Mouse (Mus musculus): ENCODE data around the gene Cfap58. TPM values are rescaled to one million over a fixed set of nuclear protein-coding genes. Genes with fewer than 3 reads are reported as not detected.

Gene Cfap58
- not detected for polyA plus RNA-seq (2014; fragmentation: Illumina TruSeq; extraction: RNeasy Lipid Tissue Mini Kit (QIAGEN cat#74804); ENCODE audit: low read depth, low replicate concordance)

DNA sequence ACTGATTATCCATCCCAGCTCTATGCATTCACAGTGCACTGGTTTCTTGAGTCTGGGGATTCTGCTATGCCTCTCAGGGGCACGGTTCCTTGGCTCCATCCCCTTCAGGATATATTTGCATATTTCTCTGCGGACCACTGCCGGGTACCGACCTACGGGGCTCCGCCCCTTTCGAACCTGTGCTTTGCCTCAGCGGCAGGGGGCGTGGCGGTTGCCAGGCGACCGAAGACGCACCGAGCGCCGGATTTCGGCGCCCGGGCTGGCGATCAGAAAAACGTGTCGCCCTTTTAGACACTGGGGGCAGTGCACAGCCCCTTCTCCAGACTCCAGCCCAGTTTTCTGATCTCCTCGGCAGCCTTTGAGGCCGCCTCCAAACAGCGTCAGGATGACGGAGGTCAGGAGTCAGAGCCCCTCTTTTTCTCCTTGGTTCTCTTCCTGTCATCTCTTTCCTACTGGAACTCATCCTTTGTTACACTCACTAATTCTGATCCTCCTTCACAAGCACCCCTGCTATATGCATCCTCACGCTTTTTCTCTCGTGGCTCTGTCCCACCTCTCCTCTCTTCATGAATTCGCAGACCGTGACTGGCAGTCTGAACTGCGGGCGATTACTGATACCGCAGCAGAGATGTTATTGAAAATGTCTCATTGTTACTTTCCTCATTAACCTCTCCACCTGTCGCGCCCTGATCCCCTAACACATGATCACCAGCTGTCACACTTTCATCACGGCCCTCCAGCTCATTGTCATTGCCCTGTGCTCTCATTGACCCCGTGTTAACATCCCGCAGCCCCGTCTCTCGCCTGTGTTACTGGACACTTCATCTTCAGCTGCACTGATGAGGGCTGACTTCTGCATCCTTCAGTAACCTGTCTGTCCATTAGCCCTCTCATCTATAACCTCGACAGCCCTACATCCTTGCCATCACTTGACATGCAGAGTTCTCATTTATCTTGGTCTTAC is at the start of gene Cfap58:
TSS of gene Cfap58 (plus strand) at position 233 of the 964 bp plus-strand sequence.

DNA sequence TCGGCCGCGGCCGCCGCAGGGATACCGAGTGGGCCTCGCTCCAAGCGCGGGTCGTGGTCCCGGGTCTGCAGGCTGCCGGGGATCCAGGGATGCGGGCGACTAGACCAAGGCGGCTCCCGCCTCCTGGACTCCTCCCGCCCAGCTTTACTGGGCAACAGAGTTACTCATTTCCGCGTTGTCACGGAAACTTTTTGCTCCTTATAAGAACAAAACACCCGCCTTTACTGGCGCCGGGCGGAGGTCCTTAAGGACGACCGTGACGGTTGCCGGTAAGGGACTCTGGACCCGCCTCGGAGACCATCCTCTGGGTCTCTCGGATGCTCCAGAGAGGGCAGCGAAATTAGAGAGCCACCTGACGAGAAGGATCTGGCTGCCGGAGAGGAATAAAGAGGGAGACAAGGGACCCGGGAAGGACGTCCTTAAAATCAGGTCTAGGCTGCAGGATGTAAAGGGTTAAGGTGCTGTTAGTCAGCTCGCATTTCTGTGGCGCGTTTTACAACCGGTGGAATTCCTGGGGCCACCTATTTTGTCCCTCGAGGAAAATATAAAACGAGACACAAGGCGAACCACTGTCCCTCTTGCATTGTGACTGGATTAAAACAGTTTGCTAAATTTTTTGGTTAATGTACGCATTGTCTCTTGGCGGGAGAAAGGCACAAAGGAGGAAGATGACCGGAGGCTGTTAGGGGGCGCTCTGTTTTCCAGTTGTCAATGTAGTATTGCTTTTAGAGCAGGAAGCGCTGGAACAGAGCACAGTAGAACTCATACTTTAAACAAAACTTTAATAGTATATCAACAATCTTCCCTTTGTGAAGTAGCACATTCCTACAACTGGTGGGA is 18.1 kb upstream of the Cfap58 start, which contains the start of the genes Cfap43 and Itprip:
TSS of gene Cfap43 (minus strand) at position 162 of the 840 bp plus-strand sequence.
TSS of gene Itprip (minus strand) at position 174 of the 840 bp plus-strand sequence.

Other genes starting within 250 kb of the Cfap58 start
- not detected for gene Col17a1, start 245.6 kb upstream of the Cfap58 start, polyA plus RNA-seq (2014; fragmentation: Illumina TruSeq; extraction: RNeasy Lipid Tissue Mini Kit (QIAGEN cat#74804); ENCODE audit: low read depth, low replicate concordance)
- 85.1 TPM for gene Sfr1, start 206.0 kb upstream of the Cfap58 start, polyA plus RNA-seq (2014; fragmentation: Illumina TruSeq; extraction: RNeasy Lipid Tissue Mini Kit (QIAGEN cat#74804); ENCODE audit: low read depth, low replicate concordance)
- 219 TPM for gene Gsto1, start 82.7 kb upstream of the Cfap58 start, polyA plus RNA-seq (2014; fragmentation: Illumina TruSeq; extraction: RNeasy Lipid Tissue Mini Kit (QIAGEN cat#74804); ENCODE audit: low read depth, low replicate concordance)
- not detected for gene Gsto2, start 72.1 kb upstream of the Cfap58 start, polyA plus RNA-seq (2014; fragmentation: Illumina TruSeq; extraction: RNeasy Lipid Tissue Mini Kit (QIAGEN cat#74804); ENCODE audit: low read depth, low replicate concordance)
- not detected for gene Cfap43, start 18.4 kb upstream of the Cfap58 start, polyA plus RNA-seq (2014; fragmentation: Illumina TruSeq; extraction: RNeasy Lipid Tissue Mini Kit (QIAGEN cat#74804); ENCODE audit: low read depth, low replicate concordance)
- not detected for gene Itprip, start 18.4 kb upstream of the Cfap58 start, polyA plus RNA-seq (2014; fragmentation: Illumina TruSeq; extraction: RNeasy Lipid Tissue Mini Kit (QIAGEN cat#74804); ENCODE audit: low read depth, low replicate concordance)